Mouse (Mus musculus) CH12.LX (cell line): ENCODE measurements at regions not wholly inside any gene's neighbourhood (a gene's known extent, or its start where the extent isn't known, plus 50 kb on each side); places are given as distances from the start of the nearest gene placed in this dataset.

Source experiments
- DNase-seq: peaks from one replicate; pipeline ENCODE4 v3.0.0-alpha.2; 2013; ENCODE audit errors: extremely low read depth
- H3K27ac ChIP-seq: 2 replicates; pipeline ENCODE4 v1.5.1; 2012; ENCODE audit warnings: low read depth, mild to moderate bottlenecking, control low read depth, moderate library complexity; ENCODE audit not compliant: insufficient read depth
- H3K27me3 ChIP-seq: replicated peaks from 2 replicates; pipeline ENCODE3; 2012; ENCODE audit warnings: inconsistent platforms
- H3K36me3 ChIP-seq, 2 experiments: replicated peaks in 1 of 2; 2 replicates each; pipeline versions ENCODE3 to v1.6.1; 2012; ENCODE audit warnings: inconsistent platforms in 1 of 2, low read length in 1 of 2, mild to moderate bottlenecking in 1 of 2, mixed read lengths in 1 of 2, moderate library complexity in 1 of 2; ENCODE audit not compliant: control insufficient read depth in 1 of 2, insufficient read depth in 1 of 2
- H3K4me1 ChIP-seq, 2 experiments: 2 replicates each; pipeline ENCODE4 v1.6.1; 2012; ENCODE audit warnings: inconsistent platforms in 1 of 2, moderate library complexity in 1 of 2; ENCODE audit not compliant: insufficient read depth in 2 of 2, control insufficient read depth in 1 of 2
- H3K4me2 ChIP-seq: 2 replicates; pipeline ENCODE4 v1.6.1; 2012; ENCODE audit warnings: low read depth, mild to moderate bottlenecking, control low read depth; ENCODE audit not compliant: poor library complexity, insufficient read depth, severe bottlenecking
- H3K4me3 ChIP-seq, 3 experiments: fragments of 150-350 bp in 1 of 3; sonication (generic) in 1 of 3; replicated peaks in 1 of 3; 2 replicates each; pipeline versions ENCODE3 to v1.5.1; 2011 to 2012; ENCODE audit warnings: low read depth in 2 of 3, low read length in 2 of 3, mild to moderate bottlenecking in 2 of 3, moderate library complexity in 2 of 3, control low read depth in 1 of 3, improper control_type of control experiment in 1 of 3, inconsistent platforms in 1 of 3, mixed read lengths in 1 of 3; ENCODE audit not compliant: poor library complexity in 1 of 3
- H3K79me2 ChIP-seq: replicated peaks from 2 replicates; pipeline ENCODE4 v1.6.1; 2012; ENCODE audit warnings: mild to moderate bottlenecking, moderate library complexity; ENCODE audit not compliant: control insufficient read depth, poor library complexity, insufficient read depth, severe bottlenecking; ENCODE audit errors: extremely low read depth
- H3K9ac ChIP-seq: 2 replicates; pipeline ENCODE4 v1.6.1; 2012; ENCODE audit warnings: low read depth, mild to moderate bottlenecking, control low read depth, moderate library complexity; ENCODE audit not compliant: insufficient read depth
- H3K9me3 ChIP-seq: replicated peaks from 2 replicates; pipeline ENCODE3; 2012; ENCODE audit warnings: low read length, inconsistent platforms, mixed read lengths
- BHLHE40 ChIP-seq: IDR thresholded peaks from 2 replicates; pipeline ENCODE4 v1.6.1; 2011; ENCODE audit warnings: mild to moderate bottlenecking, low read depth, low read length, improper control_type of control experiment
- E2F4 ChIP-seq: IDR thresholded peaks from 2 replicates; pipeline ENCODE4 v1.6.1; 2011; ENCODE audit warnings: low read depth, low read length, improper control_type of control experiment; ENCODE audit not compliant: insufficient replicate concordance
- ETS1 ChIP-seq: conservative IDR thresholded peaks from 2 replicates; pipeline ENCODE4 v1.6.1; 2012; ENCODE audit warnings: low read depth, mild to moderate bottlenecking, inconsistent platforms, low read length, improper control_type of control experiment, moderate library complexity
- GABPA ChIP-seq: IDR thresholded peaks from 2 replicates; pipeline ENCODE4 v1.6.1; 2012; ENCODE audit warnings: low read depth, low read length, improper control_type of control experiment, inconsistent platforms; ENCODE audit not compliant: insufficient replicate concordance
- JUN ChIP-seq: IDR thresholded peaks from 2 replicates; pipeline ENCODE4 v1.6.1; 2011; ENCODE audit warnings: low read depth, mild to moderate bottlenecking, low read length, improper control_type of control experiment, moderate library complexity; ENCODE audit not compliant: insufficient read depth
- JUND ChIP-seq: conservative IDR thresholded peaks from 2 replicates; pipeline ENCODE4 v1.6.1; 2011; ENCODE audit warnings: low read depth, low read length, improper control_type of control experiment
- MAX ChIP-seq: IDR thresholded peaks from 2 replicates; pipeline ENCODE4 v1.6.1; 2011; ENCODE audit warnings: low read length, improper control_type of control experiment
- MAZ ChIP-seq: IDR thresholded peaks from 2 replicates; pipeline ENCODE4 v1.6.1; 2012; ENCODE audit warnings: low read depth, mild to moderate bottlenecking, inconsistent platforms, low read length, improper control_type of control experiment, moderate library complexity
- MXI1 ChIP-seq: IDR thresholded peaks from 2 replicates; pipeline ENCODE4 v1.6.1; 2011; ENCODE audit warnings: mild to moderate bottlenecking, low read depth, low read length, improper control_type of control experiment
- MYC ChIP-seq: IDR thresholded peaks from 2 replicates; pipeline ENCODE4 v1.6.1; 2011; ENCODE audit warnings: low read depth, mild to moderate bottlenecking, improper control_type of control experiment, low read length
- NELFE ChIP-seq: IDR thresholded peaks from 2 replicates; pipeline ENCODE4 v1.6.1; 2011; ENCODE audit warnings: low read depth, low read length, improper control_type of control experiment
- POLR2AphosphoS2 ChIP-seq: IDR thresholded peaks from 2 replicates; pipeline ENCODE4 v1.6.1; 2011; ENCODE audit warnings: low read depth, low read length, improper control_type of control experiment
- RCOR1 ChIP-seq: conservative IDR thresholded peaks from 2 replicates; pipeline ENCODE4 v1.6.1; 2012; ENCODE audit warnings: low read depth, mild to moderate bottlenecking, inconsistent platforms, low read length, improper control_type of control experiment
- TBP ChIP-seq: conservative IDR thresholded peaks from 2 replicates; pipeline ENCODE4 v1.6.1; 2011; ENCODE audit warnings: low read depth, low read length, improper control_type of control experiment
- TCF12 ChIP-seq: IDR thresholded peaks from 2 replicates; pipeline ENCODE4 v1.6.1; 2014; ENCODE audit warnings: low read depth, mild to moderate bottlenecking, inconsistent platforms, low read length, improper control_type of control experiment
- ZKSCAN1 ChIP-seq: IDR thresholded peaks from 2 replicates; pipeline ENCODE4 v1.6.1; 2012; ENCODE audit warnings: low read depth, inconsistent platforms, low read length, improper control_type of control experiment, borderline replicate concordance
- ZNF384 ChIP-seq: IDR thresholded peaks from 2 replicates; pipeline ENCODE4 v1.6.1; 2012; ENCODE audit warnings: low read depth, low read length, improper control_type of control experiment, inconsistent platforms
- dilution Hi-C: fragments of 300-500 bp; cut with MboI; formaldehyde crosslinking; loops from 2 replicates; pipeline ENCODE4 v1.14.3; 2020; ENCODE audit warnings: low sequenced_read_pairs; ENCODE audit not compliant: extremely low pct_unique_long_range_greater_than_20kb, extremely low pct_ligation_motif_present
- in situ Hi-C: fragments of 300-500 bp; cut with MboI; formaldehyde crosslinking; loops from 3 replicates; pipeline ENCODE4 v1.14.3; 2019; ENCODE audit warnings: low sequenced_read_pairs, low pct_ligation_motif_present, low pct_unique_long_range_greater_than_20kb, mixed read lengths

DNA sequence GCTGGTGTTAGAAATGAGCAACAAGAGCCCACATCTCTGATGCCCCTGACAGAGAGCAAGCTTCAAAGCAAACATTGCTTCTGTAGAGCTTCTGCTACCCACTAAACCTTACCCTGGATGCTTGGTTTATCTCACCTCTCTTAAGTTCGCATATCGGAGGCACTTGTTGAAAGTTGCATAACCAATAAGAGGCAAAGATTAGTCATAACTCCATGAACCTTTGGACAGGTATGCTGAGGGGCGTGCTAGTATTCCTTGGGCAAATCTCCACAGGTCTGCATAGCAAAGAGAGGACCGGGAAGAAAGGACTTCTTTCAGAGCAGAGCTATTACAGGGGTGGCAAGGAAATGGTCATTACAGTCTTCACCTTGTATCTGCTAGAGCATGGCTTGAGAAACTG is 87.7 kb upstream of the 4933415F23Rik start:
- Histone ChIP-seq H3K9me3 (no peaks in the 10 kb centered on the region), H3K36me3 (no peaks in the 10 kb centered on the region), H3K4me3 (no peak overlapping the region), H3K4me1 (peaks cover 0 to 14% of the 10 kb centered on the region in 2 experiments; a peak in 2 of 4 replicates), H3K4me2 (no peak overlapping the region), H3K79me2 (no peaks in the 10 kb centered on the region), H3K27me3 (no peaks in the 10 kb centered on the region), H3K27ac (no peak overlapping the region), H3K9ac (no peak overlapping the region)
- TF ChIP-seq GABPA (no peak), TBP (no peak), MAZ (no peak), TCF12 (no peak), ETS1 (no peak), JUND (no peak), JUN (no peak), BHLHE40 (no peak), ZKSCAN1 (no peak), MAX (no peak)
- in situ Hi-C loops = no loop called here
- DNase-seq = no peak
- dilution Hi-C loops = no loop called here

- Histone ChIP-seq H3K27ac (no peak overlapping the region), H3K27me3 (no peaks in the 10 kb centered on the region), H3K36me3 (no peaks in the 10 kb centered on the region), H3K9ac (no peak overlapping the region), H3K79me2 (no peaks in the 10 kb centered on the region), H3K4me3 (no peak overlapping the region), H3K4me1 (peaks cover 0 to 16% of the 10 kb centered on the region in 2 experiments; a peak in 2 of 4 replicates), H3K4me2 (no peak overlapping the region), H3K9me3 (no peaks in the 10 kb centered on the region)
- no peak for DNase-seq
- dilution Hi-C loops (no loop called here), in situ Hi-C loops (no loop called here)
- TF ChIP-seq RCOR1 = no peak
Measured at GRCm38 (mm10) chr1:23188216-23188615, 86.2 kb upstream of the 4933415F23Rik start.

GRCm38 (mm10) chr1:23187446-23188206 is 85.6 kb upstream of the 4933415F23Rik start:
- no peaks in the 10 kb centered on the region for H3K36me3 ChIP-seq
- H3K27ac ChIP-seq = no peak overlapping the region
- DNase-seq = peak; percentile 13
- in situ Hi-C loops = no loop called here
- dilution Hi-C loops = no loop called here
- no peaks in the 10 kb centered on the region for H3K9me3 ChIP-seq
- H3K9ac ChIP-seq = no peak overlapping the region
- no peaks in the 10 kb centered on the region for H3K27me3 ChIP-seq
- no peak overlapping the region for H3K4me3 ChIP-seq
- peaks cover 0 to 19% of the 10 kb centered on the region in 2 experiments; a peak in 2 of 4 replicates for H3K4me1 ChIP-seq
- no peak overlapping the region for H3K4me2 ChIP-seq
- TF ChIP-seq NELFE = no peak
- no peak for TF ChIP-seq ZNF384
- no peak for TF ChIP-seq TBP
- no peak for TF ChIP-seq MXI1
- no peak for TF ChIP-seq GABPA
- no peak for TF ChIP-seq BHLHE40
- no peak for TF ChIP-seq MAX
- no peak for TF ChIP-seq POLR2AphosphoS2
- TF ChIP-seq MYC = no peak
- no peak for TF ChIP-seq RCOR1
- no peak for TF ChIP-seq E2F4
- H3K79me2 ChIP-seq = no peaks in the 10 kb centered on the region
